Mouse (Mus musculus) gastrocnemius, postnatal 4 days (tissue): ENCODE data around the gene Ndufab1. TPM values are rescaled to one million over a fixed set of nuclear protein-coding genes. Genes with fewer than 3 reads are reported as not detected.

Source experiments
- DNase-seq, 2 experiments: peaks; one replicate each; pipeline ENCODE4 v3.0.0; 2021 to 2022; ENCODE audit warnings: low spot score in 2 of 2, mixed read lengths in 2 of 2
- total RNA-seq, 2 experiments: library from RNA; stranded (reverse); gene quantifications; 2 replicates each; pipeline ENCODE4 v1.2.3; 2021

Gene Ndufab1
- total RNA-seq, 2 experiments from 2014 or later: 476 to 560 TPM

DNA sequence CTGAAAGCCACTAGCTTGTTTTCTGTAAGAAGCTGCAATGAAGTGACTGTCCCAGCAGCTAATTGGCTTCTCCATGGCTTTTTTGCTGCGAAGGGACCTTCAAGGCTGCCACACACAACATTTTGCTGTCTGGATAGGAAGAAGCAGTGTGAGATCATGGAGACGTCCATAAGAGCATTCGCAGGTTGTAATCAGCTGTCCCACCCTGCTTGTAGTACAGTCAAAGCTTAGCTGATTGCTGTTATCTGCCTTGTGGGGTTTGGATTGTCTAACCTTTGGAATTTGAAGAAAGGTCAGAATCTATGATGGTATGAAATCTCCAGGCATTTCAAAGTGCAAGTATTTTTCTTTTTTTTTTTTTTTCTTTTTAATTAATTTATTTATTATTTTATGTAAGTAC is 27.3 kb downstream of the Ndufab1 start:
- DNase-seq: no peak

DNA sequence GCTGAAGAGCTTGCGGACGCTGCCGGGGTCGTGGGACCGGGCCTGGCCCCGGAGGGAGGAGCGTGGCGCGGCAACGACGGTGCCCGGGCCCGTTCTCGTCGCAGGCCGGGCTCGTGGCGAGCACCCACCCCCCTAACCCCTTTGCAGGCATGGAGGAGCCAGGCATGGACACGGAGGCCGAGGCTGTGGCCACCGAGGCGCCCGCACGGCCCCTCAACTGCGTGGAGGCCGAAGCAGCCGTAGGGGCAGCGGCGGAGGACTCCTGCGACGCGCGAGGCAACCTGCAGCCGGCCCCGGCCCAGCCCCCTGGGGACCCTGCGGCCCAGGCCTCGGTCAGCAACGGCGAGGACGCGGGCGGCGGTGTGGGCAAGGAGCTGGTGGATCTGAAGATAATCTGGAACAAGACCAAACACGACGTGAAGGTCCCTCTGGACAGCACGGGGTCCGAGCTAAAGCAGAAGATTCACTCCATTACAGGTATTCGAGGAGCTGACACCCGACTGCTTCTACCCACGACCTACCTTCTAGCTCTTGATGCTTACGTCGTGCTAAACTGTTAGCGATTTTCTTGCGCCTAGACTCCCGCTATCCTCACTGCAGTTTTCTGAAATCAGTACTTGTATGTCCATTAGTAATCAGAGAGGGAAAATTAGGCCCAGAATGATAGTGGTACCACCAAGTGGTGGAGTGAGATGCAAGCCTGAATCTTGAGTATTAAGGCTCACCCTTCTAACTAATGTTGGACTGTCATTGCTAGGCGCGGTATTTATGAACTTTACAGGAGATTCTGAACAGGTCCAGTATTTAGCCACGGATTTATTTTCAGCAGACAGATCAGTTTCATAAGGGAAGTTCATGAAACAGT is 33.9 kb downstream of the Ndufab1 start:
- DNase-seq: peak; percentile 29 to 42

DNA sequence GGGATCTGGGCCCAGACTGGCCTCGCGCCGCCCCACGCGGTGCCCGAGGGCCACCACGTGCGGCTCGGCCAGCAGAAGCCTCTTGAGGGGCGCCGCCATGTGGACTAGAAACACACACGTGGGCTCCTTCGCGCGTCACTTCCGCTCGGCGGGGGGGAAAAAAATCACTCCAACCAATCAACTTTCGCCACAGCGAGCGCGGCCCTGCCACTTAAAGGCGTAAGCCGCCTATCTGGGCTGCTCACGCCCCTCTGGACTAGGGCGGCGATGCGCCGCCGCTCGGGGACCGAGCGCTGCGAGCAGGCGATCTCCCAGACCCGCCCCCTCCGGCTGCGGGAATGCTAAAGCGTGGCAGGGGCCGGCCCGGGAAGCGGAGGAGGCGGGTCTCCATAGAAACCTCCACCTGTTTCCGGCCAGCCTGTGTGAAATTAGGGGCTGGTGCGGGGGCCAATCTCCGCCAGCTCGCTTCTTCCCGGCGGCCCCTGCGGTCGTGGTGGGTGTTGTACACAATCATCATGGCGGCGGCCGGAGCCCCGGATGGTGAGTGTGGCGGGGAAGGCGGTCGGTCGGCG is 34.7 kb downstream of the Ndufab1 start, which contains the start of the genes Ubfd1 and Ears2:
Ubfd1 (plus strand) TSS at position 231 of the 572 bp plus-strand sequence.
Ears2 (minus strand) TSS at position 319 of the 572 bp plus-strand sequence.
- DNase-seq: peak; percentile 91 to 94

DNA sequence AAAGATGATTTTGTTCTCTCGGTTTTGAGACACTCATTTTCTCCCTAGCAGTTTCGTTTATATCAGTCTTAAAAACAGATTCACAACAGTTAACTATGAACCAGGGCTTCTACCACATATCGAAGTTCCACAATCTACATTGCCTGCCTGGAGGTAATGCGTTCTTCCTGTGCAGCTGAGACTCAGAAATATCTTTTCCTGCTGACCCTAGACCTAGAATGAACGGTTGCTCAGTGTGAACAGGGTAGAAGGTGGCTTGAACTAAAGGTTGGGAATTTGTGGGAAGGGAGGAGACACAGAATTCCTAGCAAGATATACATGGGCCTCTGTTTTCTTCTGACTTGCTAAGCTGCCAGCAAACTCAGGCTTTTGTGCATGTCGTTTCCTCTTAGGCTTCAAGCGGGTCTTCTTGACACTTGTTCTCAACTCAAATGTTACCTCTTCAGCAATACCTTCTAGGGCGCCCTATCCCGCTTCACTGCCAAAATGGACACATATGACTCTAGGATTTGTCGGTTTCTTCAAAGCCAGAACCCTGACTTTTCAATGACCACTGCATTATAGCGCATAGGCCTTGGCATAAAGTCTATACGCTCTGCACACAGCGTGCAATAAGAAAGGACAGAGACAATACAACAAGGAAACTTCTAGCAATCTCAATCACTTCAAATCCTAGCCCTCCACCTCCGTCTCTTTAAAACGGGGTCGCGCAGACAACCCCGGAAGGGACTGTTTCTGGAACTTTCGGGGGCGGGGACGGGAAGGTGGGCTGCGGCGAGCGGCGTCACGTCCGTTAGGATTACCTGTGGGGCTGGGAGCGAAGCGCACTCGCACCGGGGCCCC is 35.4 kb downstream of the Ndufab1 start:
- no peak for DNase-seq

DNA sequence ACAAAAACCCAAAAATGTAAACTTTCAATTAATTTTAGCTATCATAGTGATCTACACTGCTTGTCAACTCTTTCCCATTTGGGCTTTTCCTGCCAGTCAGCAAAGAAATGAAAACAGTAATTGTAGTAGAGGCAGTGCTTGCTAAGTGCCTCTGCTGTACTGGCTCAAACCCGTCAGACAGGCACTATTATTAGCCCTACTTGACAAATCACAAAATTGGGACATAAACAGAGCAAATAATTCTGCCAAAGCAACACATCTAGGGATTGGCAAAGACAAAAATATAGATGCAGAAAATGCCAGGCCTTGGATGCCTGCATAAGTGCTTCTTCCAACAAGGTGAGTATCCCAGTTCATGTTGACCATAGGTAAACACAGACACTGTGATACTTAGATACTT is 36.0 kb downstream of the Ndufab1 start:
- no peak for DNase-seq

DNA sequence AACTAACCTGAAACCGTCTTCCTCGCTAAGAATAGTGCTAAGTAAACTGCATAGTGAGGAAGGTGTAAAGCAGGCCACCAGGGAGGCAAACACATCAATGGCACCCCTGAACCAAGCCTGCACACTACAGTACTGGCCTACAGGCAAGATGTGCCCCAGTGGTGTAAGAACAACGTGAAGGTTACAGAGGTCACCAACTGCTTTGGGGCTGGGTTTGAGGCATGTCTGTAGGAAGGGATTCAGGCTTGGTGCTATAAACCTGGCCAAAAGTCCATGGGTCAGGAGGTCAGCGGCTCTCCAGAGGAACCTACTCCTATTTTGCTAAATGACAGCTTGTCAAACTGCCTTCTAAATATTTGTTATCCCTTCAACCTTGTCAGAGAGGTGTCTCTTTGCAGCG is 45.1 kb downstream of the Ndufab1 start:
- no peak for DNase-seq

DNA sequence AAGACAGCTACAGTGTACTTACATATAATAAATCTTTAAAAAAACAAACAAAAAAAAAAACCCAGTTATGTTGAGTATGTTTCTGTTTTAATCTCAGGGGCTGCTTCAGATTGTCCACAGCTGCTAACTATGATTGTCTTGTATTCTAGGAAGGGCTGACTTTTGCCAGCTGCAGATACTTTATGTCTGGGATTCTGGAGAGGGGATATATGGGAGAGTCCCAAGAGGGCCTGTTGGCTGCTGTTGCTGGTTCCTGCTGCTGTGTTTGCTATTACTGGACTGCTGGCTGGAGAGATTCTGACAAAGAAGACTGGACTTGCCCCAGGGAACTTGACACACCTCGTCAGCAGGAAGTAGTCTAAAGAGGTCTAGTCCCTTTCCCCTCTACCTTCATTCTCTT is 50.9 kb downstream of the Ndufab1 start:
- DNase-seq: peak; percentile 23 to 63

DNA sequence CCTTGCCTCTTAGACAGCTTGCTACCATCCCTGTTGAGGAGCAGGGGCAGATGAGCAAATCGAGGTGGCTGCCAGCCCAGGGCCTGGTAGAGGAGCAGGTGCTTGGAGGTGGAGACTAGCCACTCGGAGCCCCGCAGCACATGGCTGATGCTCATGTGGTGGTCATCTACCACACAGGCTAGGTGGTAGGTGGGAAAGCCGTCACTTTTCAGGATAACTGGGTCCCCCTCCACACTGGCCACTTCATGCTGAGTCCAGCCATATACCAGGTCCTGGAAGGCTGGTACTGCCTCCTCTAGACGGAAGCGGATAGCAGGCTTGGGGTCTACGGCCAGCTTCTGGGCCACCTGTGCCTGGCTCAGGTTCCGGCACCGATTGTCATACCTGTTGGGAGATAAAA is 53.5 kb downstream of the Ndufab1 start:
- DNase-seq: no peak

DNA sequence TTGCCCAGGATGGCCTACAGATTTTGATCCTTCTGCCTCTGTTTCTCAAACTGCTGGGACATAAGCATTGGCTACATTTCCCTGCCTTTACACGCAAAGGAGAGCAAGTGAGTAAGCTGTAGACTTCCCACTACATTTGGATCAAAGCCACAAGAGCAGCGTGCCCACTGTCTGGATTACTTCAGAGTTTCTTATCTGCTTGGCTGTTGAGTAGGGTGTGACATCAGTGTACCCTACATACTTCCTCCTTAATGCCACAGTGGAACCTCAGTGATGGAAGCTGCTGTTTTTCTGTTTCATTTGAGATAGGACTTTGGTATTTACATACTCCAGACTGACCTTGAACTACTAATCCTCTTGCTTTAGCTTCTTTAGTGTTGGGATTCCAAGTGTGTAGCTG is 54.9 kb downstream of the Ndufab1 start:
- DNase-seq: no peak

DNA sequence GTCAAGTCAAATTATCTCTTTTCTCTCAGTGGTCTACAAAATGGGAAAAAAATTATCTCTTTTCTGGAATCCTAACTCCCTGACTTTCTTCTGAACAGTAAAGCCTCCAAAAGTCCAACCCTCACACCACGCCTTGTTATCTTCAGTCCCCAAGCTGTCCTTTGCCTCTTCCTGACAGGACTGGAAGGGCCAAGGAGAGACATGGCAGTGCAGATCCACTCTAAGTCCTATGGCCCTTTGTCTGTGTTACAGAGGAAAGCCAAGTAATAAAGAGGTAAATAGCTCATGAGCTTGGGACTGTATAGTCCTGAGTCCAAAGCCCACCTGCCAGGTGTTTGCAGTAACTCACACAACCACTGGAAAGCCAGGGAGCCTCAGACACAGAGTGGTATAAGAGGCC is 56.0 kb downstream of the Ndufab1 start:
- DNase-seq: no peak

DNA sequence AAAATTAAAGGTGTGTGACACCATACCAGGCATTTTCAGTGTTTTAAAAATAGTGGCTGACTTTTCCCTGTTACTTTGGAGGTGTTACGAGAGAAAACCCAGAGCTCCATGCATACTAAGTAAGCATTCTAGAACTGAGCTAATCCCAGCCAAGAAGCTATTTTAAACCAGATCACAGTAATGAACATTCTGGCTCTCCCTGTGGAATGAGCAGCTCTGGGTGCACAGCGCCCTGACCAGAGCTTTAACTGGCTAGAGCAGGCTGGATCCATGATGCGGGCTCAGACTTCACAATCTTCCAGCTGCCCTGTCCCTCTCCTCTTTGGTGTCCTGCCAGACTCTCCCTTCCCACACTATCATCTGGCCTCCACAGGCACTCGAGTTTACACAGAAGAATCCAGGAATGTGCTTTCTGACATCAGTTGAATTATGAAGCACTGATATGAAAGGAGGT is 56.5 kb downstream of the Ndufab1 start:
- DNase-seq: peak in 1 of 2 experiments; percentile 54

DNA sequence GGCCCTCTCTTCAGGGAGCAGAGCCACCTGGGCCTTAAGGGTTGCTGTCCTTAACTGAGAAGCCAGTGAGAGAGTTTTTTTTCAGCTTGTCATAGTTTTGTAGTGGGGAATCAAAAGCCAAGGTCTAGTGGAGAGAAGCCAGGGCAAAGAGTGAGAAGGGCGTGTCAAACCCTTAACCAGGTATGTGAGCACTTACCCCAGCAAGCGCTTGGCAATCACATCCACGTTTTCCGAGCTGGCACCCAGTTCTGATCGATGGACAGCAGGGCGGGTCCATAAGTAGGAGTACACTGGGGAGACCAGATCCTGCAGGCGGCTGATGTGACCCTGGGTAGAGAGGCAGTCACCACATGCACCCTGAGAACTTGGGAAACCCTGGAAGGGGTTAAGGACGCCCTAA is 57.6 kb downstream of the Ndufab1 start:
- no peak for DNase-seq

Other genes with a start within 250 kb of the Ndufab1 start
- gene Scnn1b, start 236.8 kb downstream of the Ndufab1 start, total RNA-seq: not detected
- gene Cog7, start 120.2 kb downstream of the Ndufab1 start, total RNA-seq: 10 to 100 TPM; 12.2 to 14.0 TPM
- 10 to 100 TPM; 47.7 to 52.9 TPM for gene Gga2, start 80.7 kb downstream of the Ndufab1 start, total RNA-seq
- gene Ubfd1, start 34.7 kb downstream of the Ndufab1 start, total RNA-seq: 10 to 100 TPM; 53.0 to 57.4 TPM
- 10 to 100 TPM; 13.2 to 14.1 TPM for gene Ears2, start 34.6 kb downstream of the Ndufab1 start, total RNA-seq
- gene Palb2, start 31.1 kb upstream of the Ndufab1 start, total RNA-seq: 1 to 10 TPM; 2.0 to 2.4 TPM
- gene Dctn5, start 31.2 kb upstream of the Ndufab1 start, total RNA-seq: 10 to 100 TPM; 51.9 to 52.1 TPM
- gene Plk1, start 57.6 kb upstream of the Ndufab1 start, total RNA-seq: 10 to 100 TPM; 15.1 to 18.8 TPM
- gene Ern2, start 84.3 kb upstream of the Ndufab1 start, total RNA-seq: not detected
- 1 to 10 TPM; 5.1 to 5.4 TPM for gene Chp2, start 117.6 kb upstream of the Ndufab1 start, total RNA-seq
- 1 to 10 TPM; 4.4 to 5.8 TPM for gene Prkcb, start 186.9 kb upstream of the Ndufab1 start, total RNA-seq